Mouse (Mus musculus) heart, adult 11 months (tissue): Measurements from ENCODE around the gene Tent2.

ENCODE experiments used
- DNase-seq: peaks from one replicate; pipeline ENCODE4 v3.0.0; 2022

Tent2 gene

DNA sequence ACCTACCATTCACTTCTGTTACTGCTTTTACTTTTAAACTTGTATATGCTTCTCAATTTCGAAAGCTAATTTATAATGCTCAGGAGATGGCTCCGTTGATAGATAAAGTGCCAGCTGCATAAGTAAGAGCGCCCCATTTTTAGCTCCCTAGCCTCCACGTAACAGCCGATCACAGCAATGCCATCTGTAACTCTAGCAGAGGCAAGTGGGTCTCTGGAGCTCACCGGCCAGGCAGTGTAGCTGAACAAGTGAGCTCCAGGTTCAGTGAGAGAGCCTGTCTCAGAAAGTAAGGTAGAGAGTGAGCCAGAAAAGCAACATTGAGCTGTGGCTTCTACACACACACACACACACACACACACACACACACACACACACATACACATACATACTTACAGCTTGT is 51.0 kb downstream of the Tent2 start:
- DNase-seq = no peak

DNA sequence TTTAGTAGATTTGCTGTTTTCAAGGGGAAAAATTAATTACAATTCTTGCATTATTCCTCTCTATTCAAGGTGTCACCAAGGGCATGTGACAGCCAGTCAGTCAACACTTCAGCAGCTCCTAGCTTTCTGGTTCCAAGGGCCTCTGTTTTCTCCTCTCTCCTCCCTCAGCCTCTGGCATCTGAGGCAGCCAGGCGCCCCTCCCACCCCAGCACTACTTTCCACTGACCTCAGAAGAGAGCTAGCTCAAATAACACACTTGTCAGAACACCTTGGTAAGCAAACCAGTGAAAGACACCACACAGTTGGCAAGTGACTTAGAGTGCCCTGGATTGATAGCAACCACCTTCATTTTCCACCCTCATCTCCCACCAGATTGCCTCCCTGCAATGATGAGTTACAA is 54.1 kb downstream of the Tent2 start:
- peak; percentile 96 for DNase-seq

DNA sequence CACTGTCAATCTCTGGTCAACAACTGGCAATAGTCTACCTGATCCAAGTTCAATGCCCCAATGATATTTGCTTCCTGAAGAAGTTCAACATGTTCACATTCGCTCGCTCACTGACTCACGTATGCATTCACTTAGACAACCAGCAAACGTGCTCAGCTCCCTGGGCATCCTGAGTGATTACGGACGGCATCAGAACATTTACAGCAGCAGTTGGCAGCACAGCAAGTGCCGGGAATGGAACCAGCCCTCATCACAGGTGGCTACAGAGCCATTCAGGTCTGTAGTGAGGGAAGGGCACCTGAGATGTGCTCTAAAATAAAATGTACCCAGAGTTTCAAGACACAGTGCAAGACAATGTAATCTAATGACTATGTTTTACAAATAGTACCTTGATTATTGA is 55.1 kb downstream of the Tent2 start:
- peak; percentile 88 for DNase-seq

DNA sequence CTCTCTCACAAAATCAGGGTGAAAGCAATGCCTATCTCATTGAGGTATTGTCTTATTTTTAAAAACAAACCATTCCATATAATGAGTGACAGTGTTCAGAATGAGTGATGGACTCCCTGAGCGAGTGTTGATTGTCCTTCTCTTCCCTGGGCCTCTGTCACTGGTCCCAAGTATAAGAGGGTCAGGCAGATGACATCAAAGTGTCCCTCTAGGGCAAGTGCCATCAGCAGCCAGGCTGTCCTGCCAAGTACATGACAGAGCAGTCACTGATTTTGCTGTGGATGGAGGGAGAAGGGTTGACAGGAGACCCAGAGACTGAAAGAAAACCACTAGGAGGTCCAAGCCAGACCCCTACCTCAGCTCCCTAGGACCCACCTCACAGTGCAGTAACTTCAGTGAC is 55.9 kb downstream of the Tent2 start:
- peak; percentile 90 for DNase-seq

DNA sequence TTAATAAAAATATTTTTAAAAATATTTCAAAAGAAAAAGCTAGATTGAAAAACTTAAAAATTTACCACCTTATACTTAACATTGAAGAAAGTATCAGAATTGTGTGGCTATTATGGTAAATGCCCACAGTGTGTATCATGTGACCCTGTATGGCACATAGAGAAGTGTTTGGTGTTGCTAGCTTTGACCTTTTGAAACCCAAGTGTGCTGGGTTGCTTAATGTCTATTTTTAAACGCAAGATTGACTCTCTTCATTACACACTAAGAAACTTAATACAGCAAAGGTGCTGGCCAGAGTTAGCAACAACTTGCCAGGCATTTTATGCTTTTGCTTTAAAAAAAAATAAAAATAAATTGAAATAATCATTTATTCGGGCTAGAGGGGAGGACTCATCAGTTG is 56.7 kb downstream of the Tent2 start:
- no peak for DNase-seq

DNA sequence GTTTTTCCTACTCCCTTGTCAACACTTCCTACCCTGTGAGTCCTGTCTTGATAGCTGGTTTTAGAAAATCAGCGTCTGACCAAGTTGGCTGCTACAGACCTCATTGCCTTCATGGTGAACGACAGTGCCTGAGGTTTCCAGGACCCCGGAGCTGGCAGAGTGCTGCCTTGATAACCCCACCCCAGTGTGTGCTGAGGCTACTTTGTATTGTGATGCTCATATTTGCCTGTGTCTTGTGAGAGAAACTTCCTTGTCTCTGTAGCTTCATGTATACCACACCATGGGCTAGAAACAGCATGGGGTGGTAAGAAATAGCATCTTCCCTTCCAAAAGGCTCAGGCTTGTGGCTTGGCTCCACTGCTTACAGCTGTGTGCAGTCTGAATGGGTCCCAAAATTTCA is 61.5 kb downstream of the Tent2 start:
- DNase-seq = no peak

DNA sequence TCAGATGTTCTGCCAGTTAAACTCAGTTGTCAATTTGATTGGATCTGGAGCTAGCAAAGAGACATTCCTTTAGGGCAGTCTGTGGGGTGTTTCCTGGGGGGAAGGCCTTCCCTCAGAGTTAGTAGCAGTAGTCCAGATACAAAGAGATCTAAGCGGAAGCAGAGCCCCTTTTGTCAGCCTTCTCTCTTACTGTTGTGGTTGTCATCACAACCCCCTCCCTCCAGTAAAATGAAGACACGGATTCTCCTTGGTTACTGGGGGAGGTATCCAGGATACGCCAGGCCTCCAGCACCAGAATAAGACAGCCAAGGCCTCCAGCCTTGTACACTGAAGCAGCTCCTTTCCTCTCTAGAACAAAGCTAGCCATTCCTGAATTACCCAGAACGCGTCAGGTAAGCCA is 63.2 kb downstream of the Tent2 start:
- DNase-seq = no peak

DNA sequence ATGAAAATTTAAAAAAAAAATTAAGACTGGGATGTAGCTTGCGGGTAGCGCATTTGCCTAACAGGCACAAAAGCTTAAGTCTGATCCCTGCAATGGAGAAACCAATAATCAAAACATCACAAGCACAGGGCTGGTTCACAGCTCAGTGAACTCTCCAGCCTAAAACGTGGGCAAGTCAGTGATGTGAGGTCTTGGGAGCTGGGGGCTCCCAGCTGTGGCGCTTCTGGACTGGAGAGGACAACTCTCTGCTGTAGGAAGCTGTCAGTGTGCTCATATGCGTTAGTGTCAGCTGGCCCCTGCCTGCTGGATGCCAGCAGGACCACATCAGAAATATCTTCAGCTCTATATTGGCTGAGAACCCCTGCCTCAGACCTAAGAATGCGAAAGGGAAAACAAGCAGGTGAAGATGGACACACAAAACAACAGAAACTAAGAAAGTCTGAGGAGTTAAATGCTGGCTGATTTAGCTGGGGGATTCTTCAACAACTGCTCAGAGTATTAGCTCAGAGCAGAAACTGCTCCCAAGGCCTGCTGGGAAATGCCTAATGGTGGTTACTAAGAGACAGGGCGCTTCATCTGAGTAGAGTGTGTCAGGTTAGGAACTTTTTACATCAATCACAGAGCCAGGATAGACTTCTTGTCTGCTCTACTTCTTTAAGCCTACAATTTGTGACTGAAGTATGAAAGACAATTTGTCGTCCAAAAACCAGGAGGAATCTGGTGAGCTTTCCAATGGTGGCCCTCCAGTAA is 63.9 kb downstream of the Tent2 start:
- no peak for DNase-seq

DNA sequence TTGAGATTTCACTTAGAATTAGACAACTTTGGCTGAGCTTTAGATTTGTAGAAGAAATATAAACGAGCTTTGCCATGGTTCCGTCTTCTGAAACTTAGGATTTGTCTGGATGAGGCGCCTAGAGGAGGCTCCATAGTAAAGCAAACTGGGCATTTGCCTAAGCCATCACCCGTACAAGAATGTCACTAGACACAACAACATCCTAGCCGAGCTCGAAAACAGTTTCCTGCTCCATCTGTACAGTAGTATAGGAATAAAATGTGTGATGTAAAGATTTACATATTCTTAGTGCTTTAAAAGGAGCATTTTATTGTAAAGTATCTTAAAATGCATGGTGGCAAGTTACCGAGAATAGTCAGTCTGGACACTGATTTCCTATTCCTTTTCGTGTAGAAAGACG is 69.9 kb downstream of the Tent2 start:
- DNase-seq = no peak

DNA sequence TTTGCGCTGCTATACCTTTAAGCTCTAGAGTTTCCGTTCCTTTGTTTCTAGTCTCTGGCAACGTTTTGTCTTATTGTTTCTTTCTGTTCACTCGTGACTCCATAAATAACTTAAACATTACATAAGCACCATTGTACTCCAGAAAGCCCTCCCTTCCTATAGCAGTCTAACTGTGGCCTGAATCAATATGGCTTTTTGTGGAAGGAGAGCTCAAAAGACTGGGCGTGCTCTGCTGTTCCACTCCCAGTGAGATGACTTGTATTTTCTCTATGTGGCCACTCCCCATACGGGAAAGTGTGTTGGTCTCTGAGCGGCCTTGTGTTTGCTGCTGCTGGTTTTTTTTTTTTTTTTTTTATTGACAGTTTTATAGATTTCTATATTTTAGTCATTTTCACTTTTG is 74.9 kb downstream of the Tent2 start:
- DNase-seq = peak; percentile 55

DNA sequence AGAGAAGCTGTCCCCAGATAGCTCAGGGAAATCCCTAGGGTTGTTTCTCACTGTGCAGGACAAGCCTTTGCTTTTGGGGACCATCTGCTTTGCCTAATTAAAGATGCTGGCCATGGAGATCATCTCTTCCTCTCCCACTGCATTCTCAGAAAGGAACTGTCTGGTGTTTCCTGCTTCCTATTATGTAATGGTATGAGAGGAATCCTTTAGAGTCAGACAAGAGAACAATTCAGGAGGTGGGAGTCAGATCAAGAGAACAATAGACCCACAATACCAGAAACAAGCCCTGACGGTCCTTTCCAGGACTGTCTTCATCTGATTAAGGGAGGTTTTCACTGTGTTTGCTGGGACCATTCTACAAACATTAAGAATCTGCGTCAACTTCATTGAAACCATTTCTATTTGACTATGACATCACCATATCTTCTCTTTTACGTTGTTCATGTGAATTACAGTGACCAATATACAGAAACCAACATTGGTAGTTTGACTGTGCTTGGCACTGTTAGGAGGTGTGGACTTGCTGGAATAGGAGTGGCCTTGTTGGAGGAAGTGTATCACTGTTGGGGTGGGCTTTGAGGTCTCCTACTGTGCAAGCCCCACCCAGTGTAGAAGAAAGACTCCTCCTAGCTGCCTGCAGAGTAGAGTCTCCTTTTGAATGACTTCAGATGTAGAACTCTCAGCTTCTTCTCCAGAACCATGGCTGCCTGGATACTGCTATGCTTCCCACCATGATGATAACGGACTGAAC is 89.7 kb downstream of the Tent2 start:
- peak; percentile 22 for DNase-seq

DNA sequence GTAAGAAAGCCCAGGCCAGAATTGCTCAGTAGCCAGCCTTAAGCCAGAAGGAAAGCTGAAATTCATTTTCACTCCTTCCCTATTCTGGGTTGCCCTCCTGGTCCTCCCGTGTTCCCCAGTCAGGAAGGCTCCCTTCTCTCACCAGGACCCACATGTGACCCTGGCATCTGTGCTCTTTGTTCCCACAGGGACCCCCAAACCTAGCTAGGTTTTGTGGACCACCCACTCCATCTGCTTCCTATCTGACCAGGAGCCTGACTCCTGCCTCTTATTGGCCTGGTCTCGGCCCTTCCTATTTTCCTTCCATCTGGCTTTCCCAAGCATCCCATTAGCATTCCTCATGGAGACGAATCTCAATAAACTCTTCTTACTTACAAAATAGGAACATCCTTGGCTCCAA is 93.6 kb downstream of the Tent2 start:
- DNase-seq = no peak

DNA sequence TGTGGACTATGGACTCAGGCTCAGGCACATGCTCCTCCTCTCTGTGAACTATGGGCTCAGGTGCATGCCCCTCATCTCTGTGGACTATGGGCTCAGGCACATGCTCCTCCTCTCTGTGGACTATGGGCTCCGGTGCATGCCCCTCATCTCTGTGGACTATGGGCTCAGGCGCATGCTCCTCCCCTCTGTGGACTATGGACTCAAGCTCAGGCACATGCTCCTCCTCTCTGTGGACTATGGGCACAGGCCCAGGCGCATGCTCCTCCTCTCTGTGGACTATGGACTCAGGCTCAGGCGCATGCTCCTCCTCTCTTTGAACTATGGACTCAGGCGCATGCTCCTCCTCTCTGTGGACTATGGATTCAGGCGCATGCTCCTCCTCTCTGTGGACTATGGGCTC is 95.5 kb downstream of the Tent2 start:
- no peak for DNase-seq
